Mouse (Mus musculus) lung, postnatal 0 days (tissue): ENCODE measurements at regions not wholly inside any gene's neighbourhood (a gene's known extent, or its start where the extent isn't known, plus 50 kb on each side); places are given as distances from the start of the nearest gene placed in this dataset.

Experiments used
- CTCF ChIP-seq: IDR thresholded peaks from 2 replicates; pipeline ENCODE4 v1.5.1; 2016; ENCODE audit warnings: antibody characterized with exemption, mild to moderate bottlenecking
- EP300 ChIP-seq: IDR thresholded peaks from 2 replicates; pipeline ENCODE4 v1.6.1; 2016; ENCODE audit warnings: antibody characterized with exemption, mild to moderate bottlenecking, control low read depth

- TF ChIP-seq CTCF (no peak), EP300 (no peak)
Observed at GRCm38 (mm10) chr13:110752746-110753145, 357.9 kb downstream of the Plk2 start.
